Mouse (Mus musculus) olfactory bulb, adult 2 months (tissue): ENCODE data around the gene Pcsk2.

Experiments
- CTCF ChIP-seq: fragments of 200-500 bp; IDR thresholded peaks from 2 replicates; pipeline ENCODE4 v1.5.1; 2012; ENCODE audit warnings: low read depth, mild to moderate bottlenecking, low read length, moderate library complexity; ENCODE audit not compliant: insufficient read depth
- POLR2A ChIP-seq: fragments of 200-500 bp; IDR thresholded peaks from 2 replicates; pipeline ENCODE4 v1.6.1; 2012; ENCODE audit warnings: mild to moderate bottlenecking, low read depth, low read length, moderate library complexity; ENCODE audit not compliant: insufficient read depth

DNA sequence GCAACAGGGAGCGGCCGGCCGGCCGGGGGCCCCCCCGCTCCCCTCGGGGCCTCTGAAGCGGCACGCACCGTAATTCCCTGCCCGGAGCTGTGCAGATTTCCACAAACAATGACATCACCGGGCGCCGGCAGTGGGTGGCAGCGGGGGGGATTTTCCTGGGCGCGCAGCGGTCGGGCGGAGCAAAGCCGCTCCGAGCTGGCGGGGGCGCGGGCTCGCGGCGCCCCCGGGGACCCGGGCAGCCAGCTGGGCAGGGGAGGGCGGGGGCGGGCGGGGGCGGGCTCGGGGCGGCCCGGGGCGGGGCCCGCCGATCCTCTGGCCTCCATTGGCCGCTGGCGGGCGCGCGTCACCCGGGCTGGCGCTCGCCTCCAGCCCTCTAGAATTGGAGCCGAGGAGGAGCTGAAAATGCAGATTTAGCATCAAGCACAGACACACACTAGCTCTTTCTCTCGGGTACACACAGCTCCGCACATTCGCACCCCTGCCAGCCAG is at the start of gene Pcsk2:
- TF ChIP-seq CTCF (no peak), POLR2A (peak; percentile 78)
